Mouse (Mus musculus): ENCODE measurements around the gene Vamp2. TPM values are rescaled to one million over a fixed set of nuclear protein-coding genes. Genes with fewer than 3 reads are reported as not detected.

The Vamp2 gene
- total and polyA plus RNA-seq, 3 experiments = 5.8 to 104 (median 31.8) TPM

GRCm38 (mm10) chr11:69123056-69123692, 34.9 kb downstream of the Vamp2 start:
- Histone ChIP-seq H3K27me3 (ENCODE audit: insufficient read depth, low read length) (peaks cover 17% of the 10 kb centered on the region), H3K4me3 (ENCODE audit: low read depth, low read length) (peak overlapping the region; percentile 79), H3K4me1 (ENCODE audit: insufficient read depth, low read depth, low read length) (peaks cover 67% of the 10 kb centered on the region), H3K9me3 (replicated peaks) (no peaks in the 10 kb centered on the region), H3K36me3 (replicated peaks) (no peaks in the 10 kb centered on the region)
- ATAC-seq (ENCODE audit: extremely low read depth, insufficient number of reproducible peaks, low FRiP score, poor library complexity, severe bottlenecking) = no peak
- no peak for TF ChIP-seq POLR2AphosphoS5 (IDR thresholded peaks at IDR 0.05; ENCODE audit: insufficient replicate concordance, low read depth, low read length)
- no peak for TF ChIP-seq GATA2 (IDR thresholded peaks at IDR 0.05; ENCODE audit: borderline replicate concordance, low read depth, low read length)
- TF ChIP-seq TAL1 (conservative IDR thresholded peaks at IDR 0.05; ENCODE audit: low read depth, low read length) = no peak
- TF ChIP-seq GATA1 (IDR thresholded peaks at IDR 0.05; ENCODE audit: borderline replicate concordance, low read length) = no peak
- TF ChIP-seq CTCF (IDR thresholded peaks at IDR 0.05; ENCODE audit: low read depth, low read length) = no peak
- no peak for DNase-seq (ENCODE audit: low spot score)

- Histone ChIP-seq H3K9me3 (replicated peaks) (no peaks in the 10 kb centered on the region), H3K4me1 (ENCODE audit: insufficient read depth, low read depth, low read length) (peaks cover 62% of the 10 kb centered on the region), H3K4me3 (ENCODE audit: low read depth, low read length) (peak overlapping the region; percentile 79), H3K36me3 (replicated peaks) (no peaks in the 10 kb centered on the region), H3K27me3 (ENCODE audit: insufficient read depth, low read length) (peaks cover 17% of the 10 kb centered on the region)
- TF ChIP-seq GATA1 (IDR thresholded peaks at IDR 0.05; ENCODE audit: borderline replicate concordance, low read length) = no peak
- no peak for TF ChIP-seq TAL1 (conservative IDR thresholded peaks at IDR 0.05; ENCODE audit: low read depth, low read length)
- TF ChIP-seq GATA2 (IDR thresholded peaks at IDR 0.05; ENCODE audit: borderline replicate concordance, low read depth, low read length) = no peak
- TF ChIP-seq CTCF (IDR thresholded peaks at IDR 0.05; ENCODE audit: low read depth, low read length) = no peak
- TF ChIP-seq POLR2AphosphoS5 (IDR thresholded peaks at IDR 0.05; ENCODE audit: insufficient replicate concordance, low read depth, low read length) = no peak
- peak; percentile 17; the same call in 1 of the 2 replicates for ATAC-seq (ENCODE audit: extremely low read depth, insufficient number of reproducible peaks, low FRiP score, poor library complexity, severe bottlenecking)
- DNase-seq (ENCODE audit: low spot score) = no peak
These were observed 35.6 kb downstream of the Vamp2 start for GRCm38 (mm10) chr11:69123693-69124497.

- no peaks in the 10 kb centered on the region for H3K36me3 ChIP-seq (replicated peaks)
- H3K27me3 ChIP-seq (ENCODE audit: insufficient read depth, low read length) = peaks cover 18% of the 10 kb centered on the region
- no peak overlapping the region for H3K4me3 ChIP-seq (ENCODE audit: low read depth, low read length)
- no peaks in the 10 kb centered on the region for H3K9me3 ChIP-seq (replicated peaks)
- TF ChIP-seq GATA2 (IDR thresholded peaks at IDR 0.05; ENCODE audit: borderline replicate concordance, low read depth, low read length) (no peak), GATA1 (IDR thresholded peaks at IDR 0.05; ENCODE audit: borderline replicate concordance, low read length) (no peak), POLR2AphosphoS5 (IDR thresholded peaks at IDR 0.05; ENCODE audit: insufficient replicate concordance, low read depth, low read length) (no peak), TAL1 (conservative IDR thresholded peaks at IDR 0.05; ENCODE audit: low read depth, low read length) (no peak), CTCF (IDR thresholded peaks at IDR 0.05; ENCODE audit: low read depth, low read length) (no peak)
- no peak for DNase-seq (ENCODE audit: low spot score)
- ATAC-seq (ENCODE audit: extremely low read depth, insufficient number of reproducible peaks, low FRiP score, poor library complexity, severe bottlenecking) = no peak
- H3K4me1 ChIP-seq (ENCODE audit: insufficient read depth, low read depth, low read length) = peaks cover 56% of the 10 kb centered on the region
These were observed 36.2 kb downstream of the Vamp2 start for GRCm38 (mm10) chr11:69124498-69124847.

- ATAC-seq (ENCODE audit: extremely low read depth, insufficient number of reproducible peaks, low FRiP score, poor library complexity, severe bottlenecking) (peak; percentile 23; the same call in 1 of the 2 replicates), DNase-seq (ENCODE audit: low spot score) (peak; percentile 56)
- Histone ChIP-seq H3K4me1 (ENCODE audit: insufficient read depth, low read depth, low read length) (peaks cover 50% of the 10 kb centered on the region), H3K9me3 (replicated peaks) (no peaks in the 10 kb centered on the region), H3K36me3 (replicated peaks) (no peaks in the 10 kb centered on the region), H3K27me3 (ENCODE audit: insufficient read depth, low read length) (peaks cover 23% of the 10 kb centered on the region), H3K4me3 (ENCODE audit: low read depth, low read length) (peak overlapping the region; percentile 71)
- TF ChIP-seq GATA2 (IDR thresholded peaks at IDR 0.05; ENCODE audit: borderline replicate concordance, low read depth, low read length) (no peak), CTCF (IDR thresholded peaks at IDR 0.05; ENCODE audit: low read depth, low read length) (no peak), TAL1 (conservative IDR thresholded peaks at IDR 0.05; ENCODE audit: low read depth, low read length) (no peak), POLR2AphosphoS5 (IDR thresholded peaks at IDR 0.05; ENCODE audit: insufficient replicate concordance, low read depth, low read length) (no peak), GATA1 (IDR thresholded peaks at IDR 0.05; ENCODE audit: borderline replicate concordance, low read length) (no peak)
These were observed 37.0 kb downstream of the Vamp2 start for GRCm38 (mm10) chr11:69125041-69125851.

GRCm38 (mm10) chr11:69125852-69125918, 37.4 kb downstream of the Vamp2 start, which contains the start of gene Aloxe3:
Aloxe3 (plus strand) TSS chr11:69125896.
- peaks cover 21% of the 10 kb centered on the region for H3K27me3 ChIP-seq (ENCODE audit: insufficient read depth, low read length)
- H3K36me3 ChIP-seq (replicated peaks) = no peaks in the 10 kb centered on the region
- DNase-seq (ENCODE audit: low spot score) = no peak
- peaks cover 45% of the 10 kb centered on the region for H3K4me1 ChIP-seq (ENCODE audit: insufficient read depth, low read depth, low read length)
- TF ChIP-seq GATA1 (IDR thresholded peaks at IDR 0.05; ENCODE audit: borderline replicate concordance, low read length) = no peak
- TF ChIP-seq TAL1 (conservative IDR thresholded peaks at IDR 0.05; ENCODE audit: low read depth, low read length) = no peak
- no peak for ATAC-seq (ENCODE audit: extremely low read depth, insufficient number of reproducible peaks, low FRiP score, poor library complexity, severe bottlenecking)
- no peaks in the 10 kb centered on the region for H3K9me3 ChIP-seq (replicated peaks)
- H3K4me3 ChIP-seq (ENCODE audit: low read depth, low read length) = peak within 1 kb of the TSS; percentile 71

Measured in G1E (cell line).